Mouse (Mus musculus): ENCODE results near the gene Vmn2r124.
"Not testable (repeated sequence)": the region's sequence is repeated elsewhere in the genome, so short reads cannot be mapped to it uniquely, and the experiment has no call there.

Vmn2r124 gene

GRCm38 (mm10) chr17:18049124-18049523 lies at the start of gene Vmn2r124:
Vmn2r124 (plus strand) TSS chr17:18049424.
- DNase-seq, result no peak

DNA sequence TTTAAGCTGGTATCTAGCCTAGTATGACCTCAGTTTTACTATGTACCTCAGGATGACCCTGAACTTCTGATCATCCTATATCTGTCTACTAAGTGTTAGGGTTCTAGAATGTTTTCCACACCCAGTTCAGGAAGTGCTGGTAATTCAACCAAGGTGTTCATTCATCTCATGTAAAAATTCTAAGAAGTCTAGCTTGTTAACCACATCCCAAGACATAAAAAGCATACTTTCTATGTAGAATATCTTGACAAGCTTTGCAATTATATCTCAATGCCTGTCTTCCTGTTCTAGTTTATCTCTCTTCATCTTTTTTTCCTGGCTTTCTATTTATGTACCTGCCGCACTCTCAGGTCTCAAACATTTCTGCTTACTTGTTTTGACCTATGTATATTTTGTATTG lies 44.5 kb upstream of the Vmn2r124 start:
- no peak for DNase-seq

DNA sequence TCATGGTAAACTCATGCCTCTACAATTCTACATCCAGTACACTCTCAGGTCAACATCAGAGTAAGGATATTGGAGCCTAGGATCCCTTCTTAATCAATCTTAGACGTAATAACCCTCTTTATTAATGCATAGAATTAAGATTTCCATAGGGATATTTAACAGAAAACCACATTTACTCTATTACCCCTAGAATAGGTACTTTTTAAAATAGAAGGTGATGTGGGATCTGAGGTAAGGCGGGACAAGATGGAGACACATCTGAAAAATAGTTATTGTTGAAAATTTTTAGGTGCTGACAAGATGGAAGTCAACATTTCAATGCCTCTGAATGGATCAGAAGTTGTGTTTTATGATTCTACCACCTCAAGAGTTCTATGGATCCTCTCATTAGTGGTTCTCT lies 27.8 kb upstream of the Vmn2r124 start, which contains the start of gene Fpr-rs4:
Gene Fpr-rs4, plus strand, starts transcription at position 301 of the 400 bp plus-strand sequence.
- no peak for DNase-seq

DNA sequence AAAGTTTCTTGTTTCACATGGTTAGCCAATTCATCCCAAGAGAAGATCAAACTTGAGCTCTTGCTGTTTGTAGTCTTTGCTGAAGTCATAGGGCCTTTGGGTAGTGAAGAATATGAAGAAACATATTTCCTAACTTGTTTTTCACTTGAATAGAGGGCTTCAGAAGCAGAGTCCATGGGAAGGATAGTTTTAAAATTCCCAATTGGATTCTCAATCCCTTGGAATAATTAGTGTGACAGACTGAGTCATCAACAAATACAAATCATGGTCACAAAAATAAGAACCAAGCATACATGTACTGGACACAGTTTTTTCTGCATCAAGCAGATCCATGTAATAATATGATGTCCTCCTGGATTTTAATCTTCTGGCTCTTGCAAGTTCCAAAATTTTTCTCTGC lies 35.5 kb downstream of the Vmn2r124 start, which contains the start of gene Vmn2r91:
Gene Vmn2r91, plus strand, starts transcription at position 301 of the 400 bp plus-strand sequence.
- DNase-seq, result not testable (repeated sequence)

- DNase-seq, result not testable (repeated sequence)
These were observed 46.4 kb downstream of the Vmn2r124 start for GRCm38 (mm10) chr17:18095626-18096025.

GRCm38 (mm10) chr17:18102265-18102664 lies 53.0 kb downstream of the Vmn2r124 start:
- DNase-seq, result not testable (repeated sequence)
